Mouse (Mus musculus) heart, embryonic 14.5 days (tissue): Measurements from ENCODE around the gene Vmn2r7. TPM values are rescaled to one million over a fixed set of nuclear protein-coding genes. Genes with fewer than 3 reads are reported as not detected.
"Not testable (repeated sequence)": the region's sequence is repeated elsewhere in the genome, so short reads cannot be mapped to it uniquely, and the experiment has no call there.

Source experiments
- ATAC-seq: fragments of 200-750 bp; cut with Nextera tagmentation; 2 replicates; pipeline ENCODE4 v1.8.0; 2017; ENCODE audit warnings: low read depth, moderate TSS enrichment; ENCODE audit not compliant: insufficient number of reproducible peaks, insufficient read depth, low FRiP score
- H3K27ac ChIP-seq, 2 experiments: fragments of 200-500 bp in 1 of 2; fragments of 300-500 bp in 1 of 2; sonication (generic) in 1 of 2; replicated peaks in 1 of 2; 2 replicates each; pipeline ENCODE4 v1.5.1; 2012 to 2014; ENCODE audit warnings: low read depth in 2 of 2, low read length in 2 of 2, control low read depth in 1 of 2, mild to moderate bottlenecking in 1 of 2, mixed read lengths in 1 of 2; ENCODE audit not compliant: control insufficient read depth in 1 of 2, insufficient read depth in 1 of 2
- H3K27me3 ChIP-seq: fragments of 300-500 bp; sonication (generic); 2 replicates; pipeline ENCODE4 v1.6.1; 2014; ENCODE audit warnings: mild to moderate bottlenecking, low read length, control low read depth; ENCODE audit not compliant: control insufficient read depth, insufficient read depth
- H3K36me3 ChIP-seq: fragments of 300-500 bp; sonication (generic); 2 replicates; pipeline ENCODE4 v1.6.1; 2014; ENCODE audit warnings: mild to moderate bottlenecking, control low read depth, low read length, mixed read lengths; ENCODE audit not compliant: control insufficient read depth, insufficient read depth
- H3K4me1 ChIP-seq, 2 experiments: fragments of 200-500 bp in 1 of 2; fragments of 300-500 bp in 1 of 2; sonication (generic) in 1 of 2; 2 replicates each; pipeline ENCODE4 v1.6.1; 2012 to 2014; ENCODE audit warnings: low read length in 2 of 2, control low read depth in 1 of 2, mixed read lengths in 1 of 2; ENCODE audit not compliant: control insufficient read depth in 2 of 2, insufficient read depth in 2 of 2
- H3K4me2 ChIP-seq: fragments of 300-500 bp; sonication (generic); 2 replicates; pipeline ENCODE4 v1.6.1; 2014; ENCODE audit warnings: mild to moderate bottlenecking, low read length
- H3K4me3 ChIP-seq, 2 experiments: fragments of 200-500 bp in 1 of 2; fragments of 300-500 bp in 1 of 2; sonication (generic) in 1 of 2; 2 replicates each; pipeline ENCODE4 v1.5.1; 2012 to 2014; ENCODE audit warnings: low read length in 2 of 2, mild to moderate bottlenecking in 2 of 2, control low read depth in 1 of 2, low read depth in 1 of 2, moderate library complexity in 1 of 2; ENCODE audit not compliant: control insufficient read depth in 1 of 2, insufficient read depth in 1 of 2
- H3K9ac ChIP-seq: fragments of 300-500 bp; sonication (generic); 2 replicates; pipeline ENCODE4 v1.6.1; 2014; ENCODE audit warnings: mild to moderate bottlenecking, low read length
- H3K9me3 ChIP-seq: fragments of 300-500 bp; sonication (generic); 2 replicates; pipeline ENCODE4 v1.6.1; 2016; ENCODE audit warnings: low read length, control low read depth; ENCODE audit not compliant: control insufficient read depth
- WGBS: fragments of 180-500 bp; shearing (Covaris S2); extraction: QIAGEN DNeasy Blood & Tissue Kit; methylation state at CpG from one replicate; pipeline ENCODE4 v1.1.7; 2014; 5-methylcytosine and 5-hydroxymethylcytosine counted together
- polyA plus RNA-seq: library from polyadenylated mRNA; unstranded; fragments of >200 nt; fragmentation: Nextera tagmentation; extraction: Ambion mirVana; gene quantifications from 2 replicates; pipeline ENCODE4 v1.2.1, GENCODE M21; 2014

Gene Vmn2r7
- polyA plus RNA-seq: not detected in 2 replicates

DNA sequence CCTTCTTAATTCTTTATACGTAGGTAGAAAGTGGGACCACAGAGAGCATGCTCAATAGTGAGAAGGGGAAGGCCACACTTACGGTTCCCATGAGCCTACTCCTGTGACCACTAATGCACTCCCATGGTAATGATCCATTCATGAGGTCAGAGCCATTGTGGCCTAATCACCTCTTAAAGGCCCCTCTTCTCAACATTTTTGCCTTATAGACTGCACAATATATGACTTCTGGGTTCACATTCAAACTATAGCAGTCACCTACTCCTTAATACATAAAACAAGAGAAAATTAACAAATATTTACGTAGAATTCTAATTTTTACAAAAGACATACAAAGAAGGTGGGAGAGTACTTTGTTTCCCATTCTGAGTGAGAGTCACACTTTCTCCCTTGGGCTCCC, at the start of gene Vmn2r7:
Gene Vmn2r7, minus strand, starts transcription at position 101 of the 400 bp plus-strand sequence.
- not testable (repeated sequence) for H3K27ac ChIP-seq, H3K27me3 ChIP-seq, H3K4me2 ChIP-seq, ATAC-seq, H3K4me3 ChIP-seq, H3K36me3 ChIP-seq, H3K4me1 ChIP-seq, H3K9ac ChIP-seq, H3K9me3 ChIP-seq
- WGBS: 68% methylated on average over 2 of the region's 3 CpGs

DNA sequence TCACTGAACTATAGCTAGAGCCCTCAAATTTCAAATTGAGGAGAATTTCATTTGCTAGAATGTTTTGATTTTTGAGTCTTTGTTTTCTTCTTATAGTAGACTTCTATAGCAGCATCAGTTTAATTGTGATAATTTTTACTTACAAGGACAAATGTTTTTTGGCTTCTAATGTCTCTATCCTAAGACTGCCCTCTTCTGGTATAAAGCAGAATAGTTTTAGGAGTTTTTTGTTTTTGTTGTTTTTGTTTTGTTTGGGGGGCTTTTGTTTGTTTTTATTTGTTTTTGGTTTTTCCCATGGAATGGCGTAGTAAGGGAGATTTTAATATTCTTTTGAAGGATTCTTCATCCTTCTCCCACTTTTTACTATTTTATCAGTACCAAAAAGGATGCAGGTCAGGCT, 45.2 kb upstream of the Vmn2r7 start:
- Histone ChIP-seq H3K36me3 (no peaks in the 10 kb centered on the region), H3K9ac (no peak overlapping the region), H3K9me3 (no peaks in the 10 kb centered on the region), H3K27me3 (no peaks in the 10 kb centered on the region), H3K4me3 (no peak overlapping the region), H3K4me2 (no peak overlapping the region), H3K4me1 (no peaks in the 10 kb centered on the region), H3K27ac (no peak overlapping the region)
- ATAC-seq: no peak
- 45% methylated on average over 1 of the region's 1 CpGs for WGBS

GRCm38 (mm10) chr3:64878199-64878977, 33.8 kb upstream of the Vmn2r7 start:
- Histone ChIP-seq H3K27me3 (no peaks in the 10 kb centered on the region), H3K27ac (no peak overlapping the region), H3K36me3 (no peaks in the 10 kb centered on the region), H3K4me1 (no peaks in the 10 kb centered on the region), H3K9ac (no peak overlapping the region), H3K9me3 (no peaks in the 10 kb centered on the region), H3K4me2 (no peak overlapping the region), H3K4me3 (no peak overlapping the region)
- no peak for ATAC-seq
- WGBS: 64% methylated on average over 3 of the region's 3 CpGs

DNA sequence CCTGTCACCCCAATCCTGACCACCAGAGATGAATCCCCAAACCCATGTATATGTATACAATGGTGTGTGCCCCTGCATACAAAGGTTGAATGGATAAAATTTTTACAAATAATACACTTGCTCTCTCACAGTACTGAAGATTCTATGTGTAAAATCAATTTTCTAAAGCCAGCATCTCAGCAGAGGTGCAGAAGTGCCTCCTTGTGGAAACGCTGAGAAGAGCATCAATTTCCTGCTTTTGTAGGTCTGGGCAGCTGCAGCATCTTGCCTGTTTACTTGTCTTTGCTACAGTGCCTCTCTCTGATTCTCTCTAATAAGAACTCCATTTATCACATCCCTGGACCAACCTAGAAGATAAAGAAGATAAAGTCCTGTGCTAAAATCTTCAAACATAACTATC, 32.1 kb upstream of the Vmn2r7 start:
- H3K9ac ChIP-seq: no peak overlapping the region

GRCm38 (mm10) chr3:64842881-64843280, 1.7 kb downstream of the Vmn2r7 start:
- H3K9me3 ChIP-seq: no peaks in the 10 kb centered on the region
- WGBS: 77% methylated on average over 2 of the region's 2 CpGs
- no peaks in the 10 kb centered on the region for H3K4me1 ChIP-seq
- no peak overlapping the region for H3K4me3 ChIP-seq
- H3K36me3 ChIP-seq: no peaks in the 10 kb centered on the region
- H3K4me2 ChIP-seq: no peak overlapping the region
- ATAC-seq: no peak
- H3K27me3 ChIP-seq: no peaks in the 10 kb centered on the region
- H3K27ac ChIP-seq: no peak overlapping the region
- H3K9ac ChIP-seq: no peak overlapping the region

More for the DNA sequence above, 32.1 kb upstream of the Vmn2r7 start:
- no peak for ATAC-seq
- no peaks in the 10 kb centered on the region for H3K9me3 ChIP-seq
- H3K4me1 ChIP-seq: no peaks in the 10 kb centered on the region
- no peak overlapping the region for H3K27ac ChIP-seq
- H3K4me3 ChIP-seq: no peak overlapping the region
- no peak overlapping the region for H3K4me2 ChIP-seq
- H3K36me3 ChIP-seq: no peaks in the 10 kb centered on the region
- H3K27me3 ChIP-seq: no peaks in the 10 kb centered on the region
- WGBS: 21% methylated on average over 1 of the region's 1 CpGs

GRCm38 (mm10) chr3:64842299-64842698, 2.3 kb downstream of the Vmn2r7 start:
- ATAC-seq: no peak
- Histone ChIP-seq H3K9me3 (no peaks in the 10 kb centered on the region), H3K36me3 (no peaks in the 10 kb centered on the region), H3K4me1 (no peaks in the 10 kb centered on the region), H3K27ac (no peak overlapping the region), H3K27me3 (no peaks in the 10 kb centered on the region), H3K4me3 (no peak overlapping the region), H3K9ac (no peak overlapping the region), H3K4me2 (no peak overlapping the region)
- WGBS: 4% methylated on average over 4 of the region's 4 CpGs

DNA sequence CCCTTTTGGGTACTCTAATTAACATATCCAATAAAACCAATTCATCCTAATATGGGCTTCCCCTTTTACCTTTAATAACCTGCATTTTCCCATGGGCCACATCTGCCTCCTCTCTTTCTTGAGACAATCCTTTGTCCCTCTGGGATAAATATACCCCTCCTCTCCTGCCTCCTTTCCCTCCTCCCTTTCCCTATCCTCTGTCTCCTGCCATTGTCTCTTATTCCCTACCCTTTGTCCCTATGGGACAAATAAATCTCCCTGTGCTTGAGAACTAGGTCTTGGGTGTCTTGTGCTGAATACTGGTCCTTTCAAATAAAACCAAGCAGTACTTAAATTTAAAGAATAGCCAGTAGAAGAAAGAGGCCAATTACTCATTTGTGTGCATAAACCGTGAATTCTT, 13.4 kb downstream of the Vmn2r7 start:
- Histone ChIP-seq H3K9ac (no peak overlapping the region), H3K9me3 (no peaks in the 10 kb centered on the region), H3K4me1 (no peaks in the 10 kb centered on the region), H3K36me3 (no peaks in the 10 kb centered on the region), H3K27me3 (no peaks in the 10 kb centered on the region), H3K4me3 (no peak overlapping the region), H3K4me2 (no peak overlapping the region), H3K27ac (no peak overlapping the region)
- no peak for ATAC-seq
- WGBS: 90% methylated on average over 1 of the region's 1 CpGs

DNA sequence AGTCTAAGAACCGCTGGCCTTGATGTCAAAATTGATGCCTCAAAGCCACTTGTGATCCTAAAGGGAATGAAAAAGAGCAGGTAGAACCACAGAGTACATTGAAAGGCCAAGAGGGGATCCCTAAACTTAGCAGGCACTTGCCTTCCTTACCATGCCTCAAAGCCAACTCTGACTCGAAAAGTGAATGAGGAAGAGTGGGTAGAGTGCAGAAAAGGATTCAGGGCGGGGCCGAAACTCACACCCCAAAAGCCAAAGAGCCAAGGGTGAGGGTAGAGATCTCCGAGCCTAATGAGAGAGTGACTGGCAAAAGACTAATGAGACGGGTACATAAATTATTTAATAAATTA, 53.3 kb downstream of the Vmn2r7 start:
- Histone ChIP-seq H3K27me3 (no peaks in the 10 kb centered on the region), H3K36me3 (no peaks in the 10 kb centered on the region), H3K9ac (no peak overlapping the region), H3K4me3 (no peak overlapping the region), H3K4me2 (no peak overlapping the region), H3K27ac (no peak overlapping the region), H3K4me1 (no peaks in the 10 kb centered on the region), H3K9me3 (no peaks in the 10 kb centered on the region)
- ATAC-seq: no peak
- WGBS: 41% methylated on average over 6 of the region's 6 CpGs
